Mouse (Mus musculus) spleen, postnatal 36 days (tissue): ENCODE results near the gene Rab33b.

ENCODE experiments used
- DNase-seq, 2 experiments: peaks; one replicate each; pipeline ENCODE4 v3.0.0; 2022; ENCODE audit warnings: low spot score in 2 of 2, mixed read lengths in 1 of 2

Gene Rab33b

GRCm38 (mm10) chr3:51510903-51511302, 27.2 kb downstream of the Rab33b start:
- peak; percentile 44 to 56 for DNase-seq

DNA sequence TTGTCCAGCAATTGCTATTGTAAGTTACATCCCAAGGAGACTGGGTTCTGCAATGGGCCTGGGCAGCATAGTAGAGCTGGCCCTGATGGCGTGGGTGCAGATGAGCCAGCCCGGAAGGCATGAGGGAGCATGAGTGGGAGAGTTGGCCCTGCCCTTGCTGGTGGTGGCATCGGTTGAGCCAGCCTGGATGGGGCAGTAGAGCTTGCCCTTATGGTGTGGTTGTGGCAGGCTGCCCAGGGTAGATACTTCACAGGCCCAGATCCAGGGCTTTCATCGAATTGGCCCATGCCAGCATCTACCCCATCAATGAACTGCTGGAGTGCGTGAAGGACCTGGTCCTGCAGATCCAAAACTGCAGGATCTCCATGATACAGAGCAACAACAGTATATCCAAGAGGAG, 28.3 kb downstream of the Rab33b start:
- no peak for DNase-seq

DNA sequence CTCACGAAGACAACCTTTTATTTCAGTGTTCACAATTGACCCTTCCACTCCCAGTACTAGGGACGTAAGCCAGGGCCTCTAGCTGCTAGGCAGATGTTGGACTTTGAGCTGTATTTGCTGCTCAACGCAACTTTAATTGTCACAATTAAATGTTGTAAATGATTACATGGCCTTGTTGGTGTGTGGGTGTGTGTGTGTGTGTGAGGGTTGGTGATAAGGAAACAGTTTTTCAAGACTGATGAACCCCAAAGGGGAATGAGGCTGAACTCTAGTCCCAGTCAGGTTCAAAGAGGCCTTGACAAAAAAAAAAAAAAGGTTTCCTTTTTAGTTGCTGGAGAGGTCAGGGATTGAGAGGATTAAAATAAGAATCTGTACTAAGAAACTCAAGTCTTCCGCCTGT, 33.7 kb downstream of the Rab33b start:
- no peak for DNase-seq

- DNase-seq = no peak
These were observed 34.4 kb downstream of the Rab33b start for GRCm38 (mm10) chr3:51517878-51518762.

- no peak for DNase-seq
These were observed 35.0 kb downstream of the Rab33b start for GRCm38 (mm10) chr3:51518763-51519121.

DNA sequence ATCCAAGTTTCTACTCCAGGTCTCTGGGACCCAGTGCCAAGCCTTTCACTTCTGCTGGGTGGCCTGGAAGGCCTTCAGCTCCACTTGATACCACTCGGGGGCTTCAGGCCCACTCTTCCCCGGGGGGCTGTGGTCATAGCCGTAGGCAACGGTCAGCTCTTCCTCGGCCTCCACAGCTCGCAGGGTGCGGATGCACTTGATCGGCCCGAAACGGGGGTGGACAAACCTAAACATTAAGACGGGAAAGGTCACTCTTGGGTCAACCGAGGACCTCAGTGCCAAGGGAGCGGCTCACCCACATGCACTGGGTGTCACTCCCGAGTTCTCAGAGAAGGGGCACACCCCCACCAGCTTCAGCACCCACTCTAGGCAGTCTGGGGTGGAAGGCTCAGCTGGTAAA, 37.5 kb downstream of the Rab33b start:
- DNase-seq = no peak

GRCm38 (mm10) chr3:51525186-51525785, 41.6 kb downstream of the Rab33b start:
- no peak for DNase-seq

GRCm38 (mm10) chr3:51526891-51527290, 43.2 kb downstream of the Rab33b start:
- no peak for DNase-seq

- no peak for DNase-seq
These were observed 48.0 kb downstream of the Rab33b start for GRCm38 (mm10) chr3:51531473-51532281.

DNA sequence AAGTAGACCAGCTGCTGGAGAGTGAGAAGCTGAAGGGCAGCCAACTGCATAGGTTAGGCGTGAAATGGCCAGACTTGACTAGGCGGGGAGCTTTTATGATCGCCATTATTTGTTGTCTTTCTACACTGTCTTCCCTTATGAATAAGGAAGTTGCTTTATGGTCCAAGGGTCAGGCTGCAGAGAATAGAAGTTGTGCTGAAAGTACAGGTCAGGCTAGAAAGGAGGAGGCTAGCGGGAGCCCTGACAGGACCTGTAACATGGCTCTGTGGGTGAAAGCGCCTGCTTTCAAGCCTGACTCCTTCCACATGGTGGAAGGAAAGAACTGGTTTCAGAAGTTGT, 48.5 kb downstream of the Rab33b start:
- DNase-seq = no peak

DNA sequence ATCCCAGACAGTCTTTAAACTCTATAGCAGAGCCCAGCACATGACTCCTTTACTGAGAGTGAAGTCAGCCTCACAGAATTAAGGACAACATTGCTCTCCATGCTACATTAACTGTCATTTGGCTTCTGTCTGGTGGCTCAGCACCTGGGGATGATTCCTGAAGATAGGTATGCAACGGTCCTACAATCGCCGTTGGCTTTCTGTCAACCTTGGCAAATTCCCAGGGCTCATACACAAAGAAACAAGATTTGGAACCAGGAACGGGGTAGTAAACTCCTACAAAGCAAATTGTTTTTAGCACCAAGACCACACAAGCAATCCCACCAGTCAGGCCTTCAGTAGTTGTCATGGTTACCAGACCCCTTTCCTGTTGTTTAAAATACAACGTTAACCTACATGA, 49.9 kb downstream of the Rab33b start:
- DNase-seq = no peak

DNA sequence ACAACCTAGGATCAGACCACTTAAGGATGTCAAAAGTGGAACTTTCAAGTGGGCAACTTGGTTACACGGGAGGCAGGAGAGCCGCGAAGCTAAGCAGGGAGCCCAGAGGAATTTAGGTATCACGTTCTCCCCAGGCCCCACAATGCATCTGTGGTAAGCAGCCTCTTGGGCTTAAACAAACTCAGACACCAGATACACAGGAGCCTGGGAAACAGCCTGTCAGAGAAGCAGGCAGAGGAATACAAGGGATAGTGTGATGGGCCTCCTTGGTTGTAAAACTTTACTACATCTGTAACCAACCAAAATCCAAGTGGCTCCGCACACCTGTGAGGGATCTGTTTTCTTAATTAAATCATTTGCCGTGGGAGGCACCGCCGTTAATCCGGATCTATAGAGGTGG, 50.3 kb downstream of the Rab33b start:
- DNase-seq = no peak

GRCm38 (mm10) chr3:51539567-51540408, 56.1 kb downstream of the Rab33b start:
- DNase-seq = peak; percentile 70 to 73

- no peak for DNase-seq
These were observed 56.9 kb downstream of the Rab33b start for GRCm38 (mm10) chr3:51540659-51541058.

- DNase-seq = no peak
These were observed 60.9 kb downstream of the Rab33b start for GRCm38 (mm10) chr3:51544442-51545128.
